Mouse (Mus musculus) kidney, postnatal 14 days (tissue): ENCODE measurements at regions not wholly inside any gene's neighbourhood (a gene's known extent, or its start where the extent isn't known, plus 50 kb on each side); places are given as distances from the start of the nearest gene placed in this dataset.

Experiments used
- DNase-seq: peaks from one replicate; pipeline ENCODE4 v3.0.0; 2022; ENCODE audit warnings: mixed read lengths

GRCm38 (mm10) chr9:87649015-87649978 is 81.8 kb downstream of the Tbx18 start:
- DNase-seq = no peak

- no peak for DNase-seq
Measured at GRCm38 (mm10) chr9:87648317-87648716, 82.7 kb downstream of the Tbx18 start.

GRCm38 (mm10) chr9:87645032-87645431 is 86.0 kb downstream of the Tbx18 start:
- DNase-seq = no peak

GRCm38 (mm10) chr9:87633863-87634630 is 97.0 kb downstream of the Tbx18 start:
- DNase-seq = peak; percentile 6

- no peak for DNase-seq
Measured at GRCm38 (mm10) chr9:87626432-87626831, 104.6 kb downstream of the Tbx18 start.

GRCm38 (mm10) chr9:87618238-87618673 is 112.8 kb downstream of the Tbx18 start:
- DNase-seq = no peak

GRCm38 (mm10) chr9:87607878-87608631 is 123.0 kb downstream of the Tbx18 start:
- DNase-seq = no peak

- no peak for DNase-seq
Measured at GRCm38 (mm10) chr9:87575591-87575990, 155.5 kb downstream of the Tbx18 start.

GRCm38 (mm10) chr9:87574250-87574864 is 156.7 kb downstream of the Tbx18 start:
- DNase-seq = no peak

GRCm38 (mm10) chr9:87563244-87563643 is 167.8 kb downstream of the Tbx18 start:
- DNase-seq = no peak

- no peak for DNase-seq
Measured at GRCm38 (mm10) chr9:87562796-87563195, 168.3 kb downstream of the Tbx18 start.

GRCm38 (mm10) chr9:87557841-87558240 is 173.2 kb downstream of the Tbx18 start:
- DNase-seq = no peak

GRCm38 (mm10) chr9:87556953-87557394 is 174.1 kb downstream of the Tbx18 start:
- DNase-seq = no peak

- no peak for DNase-seq
Measured at GRCm38 (mm10) chr9:87556552-87556951, 174.5 kb downstream of the Tbx18 start.

- DNase-seq = no peak
Measured at GRCm38 (mm10) chr9:87533182-87533581, 197.9 kb downstream of the Tbx18 start.

- no peak for DNase-seq
Measured at GRCm38 (mm10) chr9:87529908-87530307, 201.2 kb downstream of the Tbx18 start.

- no peak for DNase-seq
Measured at GRCm38 (mm10) chr9:87524890-87525684, 206.0 kb downstream of the Tbx18 start.

GRCm38 (mm10) chr9:87510683-87511082 is 220.4 kb downstream of the Tbx18 start:
- no peak for DNase-seq

- no peak for DNase-seq
Measured at GRCm38 (mm10) chr9:87504673-87505385, 226.2 kb downstream of the Tbx18 start.

GRCm38 (mm10) chr9:87464141-87464540 is 208.8 kb upstream of the Cep162 start:
- DNase-seq = no peak

GRCm38 (mm10) chr9:87453261-87453660 is 197.9 kb upstream of the Cep162 start:
- no peak for DNase-seq
